Mouse (Mus musculus): ENCODE measurements around the gene Npr3.

DNA sequence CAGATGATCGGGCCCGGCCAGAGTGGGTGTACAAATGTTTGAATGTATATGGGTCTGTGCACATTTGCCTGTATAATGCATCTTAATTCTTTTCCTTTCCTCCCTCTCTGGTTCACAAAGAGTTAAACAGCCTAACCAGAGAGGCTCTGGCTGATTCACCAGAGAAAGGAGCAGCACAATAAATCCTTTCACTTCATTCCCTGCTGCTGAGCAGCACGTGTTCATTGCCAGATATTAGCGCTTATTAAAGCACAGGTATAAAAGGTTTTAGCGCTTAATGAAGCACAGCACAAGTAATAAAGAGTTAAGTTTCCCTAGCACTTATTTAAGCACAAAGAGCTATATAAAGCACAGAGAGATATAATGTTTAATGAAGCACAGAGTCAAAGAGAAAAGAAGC lies 33.8 kb upstream of the Npr3 start:
- no peak for TF ChIP-seq CTCF (IDR thresholded peaks at IDR 0.05; ENCODE audit: extremely low read depth, insufficient read depth, low read length)
- no peak for TF ChIP-seq POLR2A (IDR thresholded peaks at IDR 0.05; ENCODE audit: extremely low read depth, insufficient read depth, low read length)

All from cortical plate, adult 2 months (tissue).